Mouse (Mus musculus): ENCODE measurements around the gene Grm4. TPM values are rescaled to one million over a fixed set of nuclear protein-coding genes. Genes with fewer than 3 reads are reported as not detected.

Gene Grm4
- polyA plus RNA-seq, 1 experiment: 0.81 TPM

DNA sequence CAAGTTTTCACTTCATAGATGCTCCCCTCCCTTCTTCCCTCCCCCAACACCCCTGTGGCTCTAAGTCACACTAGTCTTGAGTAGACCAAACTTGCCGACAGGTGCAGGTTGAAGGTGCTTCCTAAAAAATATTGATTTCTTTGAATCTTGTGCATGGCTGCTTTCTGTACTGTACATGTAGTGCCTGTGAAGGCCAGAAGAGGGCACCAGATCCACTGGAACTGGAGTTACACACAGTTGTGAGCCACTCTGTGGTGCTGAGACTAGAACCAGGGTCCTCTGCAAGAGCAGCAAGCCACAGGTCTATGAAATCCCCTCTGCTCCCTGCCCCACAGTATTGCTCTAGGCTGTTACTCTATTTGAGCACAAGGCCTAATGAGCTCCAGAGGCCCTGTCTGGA is 144.1 kb downstream of the Grm4 start:
- no peaks in the 10 kb centered on the region for H3K36me3 ChIP-seq (ENCODE audit: control insufficient read depth, insufficient read depth, low read length)
- peak; percentile 20; the same call in 1 of the 2 replicates for TF ChIP-seq CTCF (IDR thresholded peaks at IDR 0.05; ENCODE audit: control insufficient read depth, insufficient read depth, insufficient replicate concordance, low read depth, low read length)
- no peak for TF ChIP-seq POLR2A (IDR thresholded peaks at IDR 0.05; ENCODE audit: control insufficient read depth, low read depth, low read length)
- H3K27me3 ChIP-seq (ENCODE audit: control insufficient read depth, insufficient read depth, low read length): no peaks in the 10 kb centered on the region
- no peak overlapping the region for H3K27ac ChIP-seq (ENCODE audit: control insufficient read depth, insufficient read depth, low read depth, low read length)
- peaks cover 5% of the 10 kb centered on the region for H3K4me1 ChIP-seq (ENCODE audit: control insufficient read depth, insufficient read depth, low read length)
- H3K4me3 ChIP-seq (ENCODE audit: control insufficient read depth, low read depth, low read length): no peak overlapping the region

DNA sequence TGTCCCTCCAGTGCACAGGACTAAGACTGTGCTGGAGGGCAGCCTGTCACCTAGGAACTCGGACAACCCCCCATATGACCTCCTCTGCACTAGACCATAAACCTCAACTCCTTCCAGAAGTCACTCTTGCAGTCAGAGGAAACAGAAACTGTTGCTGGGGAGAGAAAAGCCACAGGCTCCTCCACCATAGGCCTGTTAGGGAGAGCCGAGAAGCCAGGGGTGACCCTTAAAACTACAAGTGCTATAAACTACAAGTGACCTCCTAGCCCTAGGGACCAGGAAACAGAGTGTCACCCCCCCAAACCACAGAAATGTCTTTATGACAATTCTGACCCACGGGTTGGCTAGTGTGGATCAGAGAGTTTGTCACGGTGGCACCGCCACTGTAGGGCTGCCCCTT is 145.7 kb downstream of the Grm4 start:
- H3K27ac ChIP-seq (ENCODE audit: control insufficient read depth, insufficient read depth, low read depth, low read length): no peak overlapping the region
- H3K27me3 ChIP-seq (ENCODE audit: control insufficient read depth, insufficient read depth, low read length): no peaks in the 10 kb centered on the region
- TF ChIP-seq POLR2A (IDR thresholded peaks at IDR 0.05; ENCODE audit: control insufficient read depth, low read depth, low read length): no peak
- TF ChIP-seq CTCF (IDR thresholded peaks at IDR 0.05; ENCODE audit: control insufficient read depth, insufficient read depth, insufficient replicate concordance, low read depth, low read length): no peak
- peaks cover 5% of the 10 kb centered on the region for H3K4me1 ChIP-seq (ENCODE audit: control insufficient read depth, insufficient read depth, low read length)
- H3K4me3 ChIP-seq (ENCODE audit: control insufficient read depth, low read depth, low read length): no peak overlapping the region
- no peaks in the 10 kb centered on the region for H3K36me3 ChIP-seq (ENCODE audit: control insufficient read depth, insufficient read depth, low read length)

Other genes with a start within 250 kb of the Grm4 start
- gene Hmga1, start 35.1 kb upstream of the Grm4 start, polyA plus RNA-seq (2012; rRNA removed): 64.3 and 68.4 TPM in 2 replicates
- gene AI413582, start 44.4 kb upstream of the Grm4 start, polyA plus RNA-seq (2012; rRNA removed): 20.7 and 24.5 TPM in 2 replicates
- gene Nudt3, start 102.1 kb upstream of the Grm4 start, polyA plus RNA-seq (2012; rRNA removed): 59.8 and 68.1 TPM in 2 replicates
- gene RPS10-NUDT3, start 113.8 kb upstream of the Grm4 start, polyA plus RNA-seq (2012; rRNA removed): not detected in 2 replicates
- gene Rps10, start 115.3 kb upstream of the Grm4 start, polyA plus RNA-seq (2012; rRNA removed): 262 and 331 TPM in 2 replicates
- gene Pacsin1, start 134.1 kb upstream of the Grm4 start, polyA plus RNA-seq (2012; rRNA removed): 9.6 and 10.4 TPM in 2 replicates
- 4.8 and 4.9 TPM in 2 replicates for gene Spdef, start 207.6 kb upstream of the Grm4 start, polyA plus RNA-seq (2012; rRNA removed)